Mouse (Mus musculus) lung, postnatal 0 days (tissue): ENCODE results near the gene H2-DMa. TPM values are rescaled to one million over a fixed set of nuclear protein-coding genes. Genes with fewer than 3 reads are reported as not detected.
A peak's percentile ranks its signal among the peaks of the same experiment; 100 is the strongest.

ENCODE experiments used
- ATAC-seq: fragments of 200-750 bp; cut with Nextera tagmentation; 2 replicates; pipeline ENCODE4 v1.8.0; 2017; ENCODE audit warnings: moderate library complexity
- DNase-seq: peaks from one replicate; pipeline ENCODE4 v3.0.0-alpha.2; 2016; ENCODE audit warnings: low spot score
- H3K27ac ChIP-seq: fragments of 300-500 bp; sonication (generic); 2 replicates; pipeline ENCODE4 v1.5.1; 2014; ENCODE audit warnings: antibody characterized with exemption, mild to moderate bottlenecking, low read length, mixed read lengths
- H3K27me3 ChIP-seq: fragments of 300-500 bp; sonication (generic); replicated peaks from 2 replicates; pipeline ENCODE4 v1.6.1; 2014; ENCODE audit warnings: low read length, mixed read lengths; ENCODE audit not compliant: insufficient read depth
- H3K36me3 ChIP-seq: fragments of 300-500 bp; sonication (generic); 2 replicates; pipeline ENCODE4 v1.6.1; 2014; ENCODE audit warnings: low read length, mixed read lengths; ENCODE audit not compliant: insufficient read depth
- H3K4me1 ChIP-seq: fragments of 300-500 bp; sonication (generic); 2 replicates; pipeline ENCODE4 v1.6.1; 2014; ENCODE audit warnings: antibody characterized with exemption, low read depth, low read length, mixed read lengths; ENCODE audit not compliant: insufficient read depth
- H3K4me2 ChIP-seq: fragments of 300-500 bp; sonication (generic); replicated peaks from 2 replicates; pipeline ENCODE4 v1.6.1; 2014; ENCODE audit warnings: low read depth, mild to moderate bottlenecking, low read length, moderate library complexity, mixed read lengths
- H3K4me3 ChIP-seq: fragments of 300-500 bp; sonication (generic); 2 replicates; pipeline ENCODE4 v1.5.1; 2014; ENCODE audit warnings: low read depth, low read length
- H3K9ac ChIP-seq: fragments of 300-500 bp; sonication (generic); replicated peaks from 2 replicates; pipeline ENCODE4 v1.6.1; 2014; ENCODE audit warnings: low read depth, mild to moderate bottlenecking
- H3K9me3 ChIP-seq: fragments of 300-500 bp; sonication (generic); 2 replicates; pipeline ENCODE4 v1.6.1; 2016; ENCODE audit warnings: low read length, mixed read lengths
- CTCF ChIP-seq: IDR thresholded peaks from 2 replicates; pipeline ENCODE4 v1.5.1; 2016; ENCODE audit warnings: antibody characterized with exemption, mild to moderate bottlenecking
- EP300 ChIP-seq: IDR thresholded peaks from 2 replicates; pipeline ENCODE4 v1.6.1; 2016; ENCODE audit warnings: antibody characterized with exemption, mild to moderate bottlenecking, control low read depth
- WGBS: fragments of 180-500 bp; shearing (Covaris S2); extraction: QIAGEN DNeasy Blood & Tissue Kit; methylation state at CpG from one replicate; pipeline ENCODE4 v1.1.7; 2014; 5-methylcytosine and 5-hydroxymethylcytosine counted together
- polyA plus RNA-seq: library from polyadenylated mRNA; unstranded; fragments of >200 nt; fragmentation: Nextera tagmentation; extraction: Ambion mirVana; gene quantifications from 2 replicates; pipeline ENCODE4 v1.2.1, GENCODE M21; 2015

H2-DMa gene
- polyA plus RNA-seq, 1 experiment from 2014 or later, result 23.9 TPM

GRCm38 (mm10) chr17:34079621-34080020 lies 39.7 kb upstream of the H2-DMa start:
- peak; percentile 91 for DNase-seq
- H3K9me3 ChIP-seq, result no peaks in the 10 kb centered on the region
- H3K4me3 ChIP-seq, result no peak overlapping the region
- ATAC-seq, result peak; percentile 88
- WGBS, result 21% methylated on average over 5 of the region's 5 CpGs
- peaks cover 14% of the 10 kb centered on the region; the same call in 1 of the 2 replicates for H3K27me3 ChIP-seq
- no peak overlapping the region for H3K4me2 ChIP-seq
- H3K36me3 ChIP-seq, result no peaks in the 10 kb centered on the region
- no peak for TF ChIP-seq EP300
- TF ChIP-seq CTCF, result no peak
- H3K27ac ChIP-seq, result no peak overlapping the region
- H3K9ac ChIP-seq, result no peak overlapping the region
- no peaks in the 10 kb centered on the region for H3K4me1 ChIP-seq

GRCm38 (mm10) chr17:34083104-34083503 lies 36.2 kb upstream of the H2-DMa start:
- no peaks in the 10 kb centered on the region for H3K9me3 ChIP-seq
- no peak overlapping the region for H3K9ac ChIP-seq
- no peak overlapping the region for H3K4me3 ChIP-seq
- H3K4me1 ChIP-seq, result no peaks in the 10 kb centered on the region
- H3K4me2 ChIP-seq, result no peak overlapping the region
- DNase-seq (no peak), ATAC-seq (no peak)
- 15% methylated on average over 8 of the region's 8 CpGs for WGBS
- TF ChIP-seq EP300, result no peak
- no peak for TF ChIP-seq CTCF
- H3K36me3 ChIP-seq, result no peaks in the 10 kb centered on the region
- no peak overlapping the region for H3K27ac ChIP-seq
- H3K27me3 ChIP-seq, result no peaks in the 10 kb centered on the region

- Histone ChIP-seq H3K4me1 (no peaks in the 10 kb centered on the region), H3K27me3 (no peaks in the 10 kb centered on the region), H3K36me3 (no peaks in the 10 kb centered on the region), H3K27ac (no peak overlapping the region), H3K9me3 (no peaks in the 10 kb centered on the region), H3K9ac (no peak overlapping the region), H3K4me2 (no peak overlapping the region), H3K4me3 (no peak overlapping the region)
- TF ChIP-seq CTCF (no peak), EP300 (no peak)
- ATAC-seq, result no peak
- DNase-seq, result no peak
- WGBS, result 35% methylated on average over 2 of the region's 2 CpGs
Observed at GRCm38 (mm10) chr17:34087386-34087785, 32.0 kb upstream of the H2-DMa start.

- Histone ChIP-seq H3K4me2 (no peak overlapping the region), H3K4me3 (no peak overlapping the region), H3K9me3 (no peaks in the 10 kb centered on the region), H3K4me1 (no peaks in the 10 kb centered on the region), H3K36me3 (no peaks in the 10 kb centered on the region), H3K27ac (no peak overlapping the region), H3K27me3 (no peaks in the 10 kb centered on the region), H3K9ac (no peak overlapping the region)
- ATAC-seq, result no peak
- 66% methylated on average over 11 of the region's 11 CpGs for WGBS
- no peak for DNase-seq
- no peak for TF ChIP-seq EP300
- no peak for TF ChIP-seq CTCF
Observed at GRCm38 (mm10) chr17:34088124-34088523, 31.2 kb upstream of the H2-DMa start.

GRCm38 (mm10) chr17:34090923-34091322 lies 28.4 kb upstream of the H2-DMa start:
- WGBS, result 51% methylated on average over 7 of the region's 7 CpGs
- DNase-seq, result no peak
- TF ChIP-seq EP300 (no peak), CTCF (peak; percentile 55)

GRCm38 (mm10) chr17:34092197-34092875 lies 27.0 kb upstream of the H2-DMa start, which contains the start of gene H2-Oa:
Gene H2-Oa (plus strand): TSS chr17:34092340.
- DNase-seq, result no peak
- Histone ChIP-seq H3K4me1 (no peaks in the 10 kb centered on the region), H3K9ac (no peak within 1 kb of the TSS), H3K4me3 (no peak within 1 kb of the TSS), H3K27ac (no peak within 1 kb of the TSS), H3K27me3 (no peaks in the 10 kb centered on the region), H3K9me3 (no peaks in the 10 kb centered on the region), H3K4me2 (no peak within 1 kb of the TSS), H3K36me3 (no peaks in the 10 kb centered on the region)
- ATAC-seq, result no peak
- TF ChIP-seq EP300, result no peak
- TF ChIP-seq CTCF, result no peak
- 31% methylated on average over 11 of the region's 11 CpGs for whole genome bisulfite sequencing

More at GRCm38 (mm10) chr17:34090923-34091322, 28.4 kb upstream of the H2-DMa start:
- no peaks in the 10 kb centered on the region for H3K27me3 ChIP-seq
- H3K9ac ChIP-seq, result no peak overlapping the region
- H3K4me2 ChIP-seq, result no peak overlapping the region
- no peaks in the 10 kb centered on the region for H3K4me1 ChIP-seq
- H3K4me3 ChIP-seq, result no peak overlapping the region
- no peak overlapping the region for H3K27ac ChIP-seq
- no peaks in the 10 kb centered on the region for H3K9me3 ChIP-seq
- ATAC-seq, result no peak
- no peaks in the 10 kb centered on the region for H3K36me3 ChIP-seq
